In genomic region chr13:3865648-3866354, GRCm38 (mm10) we compare ENCODE assay signal across 10 mouse cellular contexts. TPM values are rescaled to one million over a fixed set of nuclear protein-coding genes. Genes with fewer than 3 reads are reported as not detected.
DNase-seq lines count a peak whose midpoint lies in the region; ATAC-seq and TF ChIP-seq lines count a peak whose summit lies in the region.
"Had no signal": no experiment of that assay in that cellular context is flagged by ENCODE, and none has a peak within 500 bp of the region (broad histone marks: within the 10 kb centered on the region; RNA-seq: fewer than 3 reads in every experiment).

No protein-coding gene starts in this region.

- H3K4me3 ChIP-seq in lung, adult 2 months (replicated peaks; ENCODE audit: extremely low read depth, low read depth, low read length), result no peak overlapping the region
- H3K4me3 ChIP-seq in heart, embryonic 12.5 days, result no peak overlapping the region
- H3K4me3 ChIP-seq in stomach, embryonic 15.5 days (replicated peaks), result no peak overlapping the region
- no peak overlapping the region for H3K4me3 ChIP-seq in neural tube, embryonic 15.5 days (replicated peaks)
- H3K4me3 ChIP-seq in midbrain, embryonic 11.5 days (ENCODE audit: low read depth, low read length), result no peak overlapping the region
- no peak overlapping the region for H3K4me3 ChIP-seq in forebrain, embryonic 16.5 days (replicated peaks; ENCODE audit: low read length)

- ATAC-seq in heart, embryonic 12.5 days (ENCODE audit: insufficient number of reproducible peaks, low FRiP score), result peak; percentile 44; the same call in 1 of the 2 replicates
- ATAC-seq in stomach, embryonic 15.5 days (ENCODE audit: insufficient read depth, low FRiP score, low read depth), result peak; percentile 24
- ATAC-seq in neural tube, embryonic 15.5 days (ENCODE audit: low FRiP score), result no peak
- ATAC-seq in midbrain, embryonic 11.5 days (ENCODE audit: low FRiP score), result no peak
- no peak for ATAC-seq in forebrain, embryonic 16.5 days

- DNase-seq in lung, adult 18-20 months, result peak; percentile 63 to 64
- no peak for DNase-seq in lung, adult 2 months
- DNase-seq in kidney, postnatal 25 days, result peak; percentile 16 to 63
- DNase-seq in midbrain, embryonic 11.5 days (ENCODE audit: low spot score, missing footprints), result no peak

- no peaks in the 10 kb centered on the region for H3K36me3 ChIP-seq in heart, embryonic 12.5 days
- no peaks in the 10 kb centered on the region for H3K36me3 ChIP-seq in stomach, embryonic 15.5 days
- H3K36me3 ChIP-seq in neural tube, embryonic 15.5 days, result no peaks in the 10 kb centered on the region
- no peaks in the 10 kb centered on the region for H3K36me3 ChIP-seq in midbrain, embryonic 11.5 days (ENCODE audit: control insufficient read depth, insufficient read depth, low read length)
- H3K36me3 ChIP-seq in forebrain, embryonic 16.5 days (ENCODE audit: control insufficient read depth, insufficient read depth), result no peaks in the 10 kb centered on the region

- no peak for TF ChIP-seq POLR2A in lung, adult 2 months (IDR thresholded peaks at IDR 0.05; ENCODE audit: borderline replicate concordance, extremely low read depth, low read depth, low read length)

- no peaks in the 10 kb centered on the region for H3K9me3 ChIP-seq in heart, embryonic 12.5 days (replicated peaks)
- no peaks in the 10 kb centered on the region for H3K9me3 ChIP-seq in stomach, embryonic 15.5 days
- no peaks in the 10 kb centered on the region for H3K9me3 ChIP-seq in neural tube, embryonic 15.5 days (replicated peaks)
- H3K9me3 ChIP-seq in midbrain, embryonic 11.5 days (ENCODE audit: control insufficient read depth, low read length), result no peaks in the 10 kb centered on the region
- H3K9me3 ChIP-seq in forebrain, embryonic 16.5 days (ENCODE audit: control insufficient read depth, low read length), result no peaks in the 10 kb centered on the region

- no peak overlapping the region for H3K9ac ChIP-seq in heart, embryonic 12.5 days
- no peak overlapping the region for H3K9ac ChIP-seq in stomach, embryonic 15.5 days
- no peak overlapping the region for H3K9ac ChIP-seq in neural tube, embryonic 15.5 days (replicated peaks)
- no peak overlapping the region for H3K9ac ChIP-seq in midbrain, embryonic 11.5 days (ENCODE audit: low read length)
- H3K9ac ChIP-seq in forebrain, embryonic 16.5 days (replicated peaks; ENCODE audit: low read depth, low read length), result no peak overlapping the region

- no peak overlapping the region for H3K4me2 ChIP-seq in heart, embryonic 12.5 days
- no peak overlapping the region for H3K4me2 ChIP-seq in stomach, embryonic 15.5 days
- H3K4me2 ChIP-seq in neural tube, embryonic 15.5 days, result no peak overlapping the region
- H3K4me2 ChIP-seq in midbrain, embryonic 11.5 days, result no peak overlapping the region
- H3K4me2 ChIP-seq in forebrain, embryonic 16.5 days (ENCODE audit: low read length), result no peak overlapping the region

- no peaks in the 10 kb centered on the region for H3K4me1 ChIP-seq in lung, adult 2 months (ENCODE audit: control insufficient read depth, insufficient read depth, low read length)
- H3K4me1 ChIP-seq in heart, embryonic 12.5 days (replicated peaks), result peaks cover 6% of the 10 kb centered on the region; the same call in 1 of the 2 replicates
- peaks cover 6% of the 10 kb centered on the region; the same call in 1 of the 2 replicates for H3K4me1 ChIP-seq in stomach, embryonic 15.5 days
- no peaks in the 10 kb centered on the region for H3K4me1 ChIP-seq in neural tube, embryonic 15.5 days
- H3K4me1 ChIP-seq in midbrain, embryonic 11.5 days (ENCODE audit: control insufficient read depth, insufficient read depth, low read length), result no peaks in the 10 kb centered on the region
- no peaks in the 10 kb centered on the region for H3K4me1 ChIP-seq in forebrain, embryonic 16.5 days (replicated peaks; ENCODE audit: control insufficient read depth, insufficient read depth, low read length)

- TF ChIP-seq CTCF in lung, adult 2 months (IDR thresholded peaks at IDR 0.05; ENCODE audit: insufficient read depth, low read length), result no peak

- WGBS in lung, adult 2 months, result 70% methylated on average over 14 of the region's 14 CpGs
- 74% methylated on average over 14 of the region's 14 CpGs for WGBS in heart, embryonic 12.5 days
- 67% methylated on average over 14 of the region's 14 CpGs for WGBS in stomach, embryonic 15.5 days
- 84% methylated on average over 14 of the region's 14 CpGs for WGBS in neural tube, embryonic 15.5 days
- 88% methylated on average over 14 of the region's 14 CpGs for WGBS in midbrain, embryonic 11.5 days
- 86% methylated on average over 14 of the region's 14 CpGs for WGBS in forebrain, embryonic 16.5 days

- peak overlapping the region; percentile 36; the same call in 1 of the 2 replicates for H3K27ac ChIP-seq in heart, embryonic 12.5 days (ENCODE audit: poor library complexity, severe bottlenecking)
- peak overlapping the region; percentile 32; the same call in 1 of the 2 replicates for H3K27ac ChIP-seq in stomach, embryonic 15.5 days
- no peak overlapping the region for H3K27ac ChIP-seq in neural tube, embryonic 15.5 days (replicated peaks)
- H3K27ac ChIP-seq in midbrain, embryonic 11.5 days (ENCODE audit: low read depth, low read length), result no peak overlapping the region
- no peak overlapping the region for H3K27ac ChIP-seq in forebrain, embryonic 16.5 days (ENCODE audit: low read length)

- H3K27me3 ChIP-seq in heart, embryonic 12.5 days (replicated peaks), result no peaks in the 10 kb centered on the region
- H3K27me3 ChIP-seq in stomach, embryonic 15.5 days (replicated peaks), result no peaks in the 10 kb centered on the region
- H3K27me3 ChIP-seq in neural tube, embryonic 15.5 days (replicated peaks), result no peaks in the 10 kb centered on the region
- no peaks in the 10 kb centered on the region for H3K27me3 ChIP-seq in midbrain, embryonic 11.5 days (ENCODE audit: control insufficient read depth, insufficient read depth, low read length)
- H3K27me3 ChIP-seq in forebrain, embryonic 16.5 days (replicated peaks; ENCODE audit: control insufficient read depth, insufficient read depth, low read length), result no peaks in the 10 kb centered on the region

RNA-seq across cellular contexts. Expression of gene Calm5, which starts 11.8 kb away (rescaled TPM):
- polyA plus RNA-seq in lung, adult 2 months (2012; rRNA removed), result not detected in 2 replicates
- not detected in 2 replicates for polyA plus RNA-seq in heart, embryonic 12.5 days (2016; fragmentation: Nextera tagmentation; extraction: Ambion mirVana)
- polyA plus RNA-seq in stomach, embryonic 15.5 days (2015; fragmentation: Nextera tagmentation; extraction: Ambion mirVana), result not detected in 2 replicates
- not detected in 2 replicates for polyA plus RNA-seq in neural tube, embryonic 15.5 days (2015; fragmentation: Nextera tagmentation; extraction: Ambion mirVana)
- polyA plus RNA-seq in midbrain, embryonic 11.5 days (2014; fragmentation: Nextera tagmentation; extraction: Ambion mirVana), result not detected in 2 replicates
- not detected in 2 replicates for polyA plus RNA-seq in forebrain, embryonic 16.5 days (2015; fragmentation: Nextera tagmentation; extraction: Ambion mirVana)
- polyA plus RNA-seq: cortical plate, adult 2 months; spleen, adult 2 months had no signal

RNA-seq across cellular contexts. Expression of gene Calm4, which starts 28.2 kb away (rescaled TPM):
- polyA plus RNA-seq in lung, adult 2 months (2012; rRNA removed), result 56.0 TPM in 1 of 2 replicates, not detected in the other
- polyA plus RNA-seq in heart, embryonic 12.5 days (2016; fragmentation: Nextera tagmentation; extraction: Ambion mirVana), result not detected in 2 replicates
- 0.39 TPM in 1 of 2 replicates, not detected in the other for polyA plus RNA-seq in stomach, embryonic 15.5 days (2015; fragmentation: Nextera tagmentation; extraction: Ambion mirVana)
- polyA plus RNA-seq in neural tube, embryonic 15.5 days (2015; fragmentation: Nextera tagmentation; extraction: Ambion mirVana), result 0.17 and 0.27 TPM in 2 replicates
- polyA plus RNA-seq in midbrain, embryonic 11.5 days (2014; fragmentation: Nextera tagmentation; extraction: Ambion mirVana), result not detected in 2 replicates
- polyA plus RNA-seq in forebrain, embryonic 16.5 days (2015; fragmentation: Nextera tagmentation; extraction: Ambion mirVana), result 0.55 TPM in 1 of 2 replicates, not detected in the other
- polyA plus RNA-seq: cortical plate, adult 2 months; spleen, adult 2 months had no signal

RNA-seq across cellular contexts. Expression of gene Net1, which starts 52.2 kb away (rescaled TPM):
- polyA plus RNA-seq in lung, adult 2 months (2012; rRNA removed), result 26.6 and 32.0 TPM in 2 replicates
- 63.6 and 63.7 TPM in 2 replicates for polyA plus RNA-seq in heart, embryonic 12.5 days (2016; fragmentation: Nextera tagmentation; extraction: Ambion mirVana)
- polyA plus RNA-seq in stomach, embryonic 15.5 days (2015; fragmentation: Nextera tagmentation; extraction: Ambion mirVana), result 90.8 and 104 TPM in 2 replicates
- polyA plus RNA-seq in neural tube, embryonic 15.5 days (2015; fragmentation: Nextera tagmentation; extraction: Ambion mirVana), result 11.7 and 27.1 TPM in 2 replicates
- 31.0 TPM in 2 replicates for polyA plus RNA-seq in midbrain, embryonic 11.5 days (2014; fragmentation: Nextera tagmentation; extraction: Ambion mirVana)
- 14.2 and 15.1 TPM in 2 replicates for polyA plus RNA-seq in forebrain, embryonic 16.5 days (2015; fragmentation: Nextera tagmentation; extraction: Ambion mirVana)

RNA-seq across cellular contexts. Expression of gene Tubal3, which starts 52.3 kb away (rescaled TPM):
- polyA plus RNA-seq in lung, adult 2 months (2012; rRNA removed), result 0.05 TPM in 1 of 2 replicates, not detected in the other
- not detected in 2 replicates for polyA plus RNA-seq in heart, embryonic 12.5 days (2016; fragmentation: Nextera tagmentation; extraction: Ambion mirVana)
- polyA plus RNA-seq in stomach, embryonic 15.5 days (2015; fragmentation: Nextera tagmentation; extraction: Ambion mirVana), result 4.1 and 8.4 TPM in 2 replicates
- polyA plus RNA-seq in neural tube, embryonic 15.5 days (2015; fragmentation: Nextera tagmentation; extraction: Ambion mirVana), result 0.54 TPM in 1 of 2 replicates, not detected in the other
- 0.07 TPM in 1 of 2 replicates, not detected in the other for polyA plus RNA-seq in midbrain, embryonic 11.5 days (2014; fragmentation: Nextera tagmentation; extraction: Ambion mirVana)
- 0.10 TPM in 1 of 2 replicates, not detected in the other for polyA plus RNA-seq in forebrain, embryonic 16.5 days (2015; fragmentation: Nextera tagmentation; extraction: Ambion mirVana)
- polyA plus RNA-seq: cortical plate, adult 2 months; spleen, adult 2 months had no signal

Comparison
In these comparisons a context has a peak if more than half of its experiments do, and no peak if none do; other contexts are left out.
1. DNase-seq: peak in lung, adult 18-20 months (2 of 2) and kidney, postnatal 25 days (2 of 2); none in lung, adult 2 months (single experiment) and midbrain, embryonic 11.5 days (single experiment).
2. ATAC-seq: peak in heart, embryonic 12.5 days (single experiment) and stomach, embryonic 15.5 days (single experiment); none in neural tube, embryonic 15.5 days (single experiment), midbrain, embryonic 11.5 days (single experiment) and forebrain, embryonic 16.5 days (single experiment).
3. H3K27ac ChIP-seq: peak in heart, embryonic 12.5 days (single experiment) and stomach, embryonic 15.5 days (single experiment); none in neural tube, embryonic 15.5 days (single experiment), midbrain, embryonic 11.5 days (single experiment) and forebrain, embryonic 16.5 days (single experiment).